Mouse (Mus musculus) brain, adult 2 months (tissue): ENCODE measurements around the gene Rbm12.
A peak's percentile ranks its signal among the peaks of the same experiment; 100 is the strongest.
"Not testable (repeated sequence)": the region's sequence is repeated elsewhere in the genome, so short reads cannot be mapped to it uniquely, and the experiment has no call there.

ENCODE experiments used
- DNase-seq: peaks from one replicate; pipeline ENCODE4 v3.0.0; 2011; ENCODE audit warnings: low read depth, low spot score

Rbm12 gene

DNA sequence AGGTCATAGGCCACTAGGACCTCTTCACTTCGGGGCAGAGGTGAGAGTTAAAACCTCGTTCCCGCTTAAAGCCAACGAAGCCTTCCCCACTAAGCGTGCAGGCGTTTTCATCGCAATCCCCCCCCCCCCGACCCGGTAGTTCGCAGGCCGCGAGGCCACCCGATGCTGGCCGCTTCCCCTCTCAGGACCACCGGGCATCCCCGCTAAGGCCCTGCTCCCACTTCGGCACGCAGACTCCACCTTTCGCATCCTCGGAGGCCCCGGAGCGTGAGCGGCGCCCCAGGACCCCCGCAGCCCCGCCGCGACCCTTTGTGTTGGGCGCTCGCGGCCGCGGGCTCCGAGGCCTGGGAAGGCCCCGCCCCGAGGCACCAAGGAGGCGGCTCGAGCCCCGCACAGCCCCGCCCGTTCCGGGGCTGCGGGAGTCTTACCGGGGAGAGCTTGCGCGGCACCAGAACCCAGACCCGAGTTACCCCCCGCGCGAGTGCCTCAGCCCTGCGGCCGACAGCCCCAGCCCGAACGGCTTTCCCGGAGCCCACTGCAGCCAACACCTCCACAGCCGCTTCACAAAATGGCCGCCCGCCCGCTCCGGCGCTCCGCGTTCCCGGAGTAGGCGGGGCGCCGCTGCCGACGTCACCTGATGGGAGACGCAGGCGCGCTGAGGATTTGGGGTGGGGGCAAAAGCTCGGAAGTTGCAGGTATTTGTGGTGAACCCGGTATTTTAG lies at the start of gene Rbm12, which contains the start of gene Cpne1:
TSS of gene Rbm12 (minus strand) at position 621 of the 722 bp plus-strand sequence.
TSS of gene Cpne1 (minus strand) at position 608 of the 722 bp plus-strand sequence.
- DNase-seq: peak; percentile 93

DNA sequence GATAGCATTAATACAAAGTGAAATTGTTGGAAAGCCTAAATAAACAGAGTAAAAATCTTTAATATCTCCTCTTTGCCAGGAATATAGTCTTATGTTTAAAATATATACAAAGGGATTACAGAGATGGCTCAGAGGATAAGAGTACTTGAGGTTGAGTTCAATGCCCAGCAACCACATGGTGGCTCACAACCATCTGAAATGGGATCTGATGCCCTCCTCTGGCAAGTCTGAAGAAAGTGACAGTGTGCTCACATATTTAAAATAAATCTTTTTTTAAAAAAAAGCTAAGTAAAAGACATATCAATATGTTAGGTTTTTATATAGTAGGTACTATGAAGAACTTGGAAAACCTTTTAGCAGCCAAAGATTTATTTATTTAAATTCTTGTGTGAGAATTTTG lies 39.8 kb upstream of the Rbm12 start:
- DNase-seq: peak; percentile 39

DNA sequence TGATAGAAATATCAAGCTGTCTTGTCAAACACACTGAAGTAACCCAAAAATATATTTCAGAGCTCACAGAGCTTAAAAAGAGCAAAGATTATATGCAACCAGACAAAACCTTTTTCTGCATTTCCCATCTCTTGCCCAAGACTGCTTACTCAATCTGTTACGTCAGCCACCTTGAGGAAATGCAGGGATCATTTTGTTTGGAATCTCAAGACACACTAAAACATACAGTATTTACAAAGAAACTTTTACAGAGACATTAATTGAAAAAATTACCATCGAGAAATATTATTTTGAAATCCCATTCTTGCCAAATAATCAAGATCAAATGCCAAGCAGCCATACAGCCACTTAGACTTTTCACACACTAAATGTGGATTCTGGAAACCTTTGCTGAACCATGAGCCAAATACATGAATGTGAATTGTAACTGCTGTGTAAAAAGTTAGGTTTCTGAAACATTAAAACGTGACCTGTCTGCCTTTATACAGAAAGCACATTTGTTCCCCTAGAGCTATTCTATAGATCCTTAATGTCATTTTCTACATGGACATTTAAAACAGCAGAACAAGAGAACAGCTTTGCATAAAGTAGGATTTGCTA lies 35.6 kb upstream of the Rbm12 start:
- DNase-seq: no peak

DNA sequence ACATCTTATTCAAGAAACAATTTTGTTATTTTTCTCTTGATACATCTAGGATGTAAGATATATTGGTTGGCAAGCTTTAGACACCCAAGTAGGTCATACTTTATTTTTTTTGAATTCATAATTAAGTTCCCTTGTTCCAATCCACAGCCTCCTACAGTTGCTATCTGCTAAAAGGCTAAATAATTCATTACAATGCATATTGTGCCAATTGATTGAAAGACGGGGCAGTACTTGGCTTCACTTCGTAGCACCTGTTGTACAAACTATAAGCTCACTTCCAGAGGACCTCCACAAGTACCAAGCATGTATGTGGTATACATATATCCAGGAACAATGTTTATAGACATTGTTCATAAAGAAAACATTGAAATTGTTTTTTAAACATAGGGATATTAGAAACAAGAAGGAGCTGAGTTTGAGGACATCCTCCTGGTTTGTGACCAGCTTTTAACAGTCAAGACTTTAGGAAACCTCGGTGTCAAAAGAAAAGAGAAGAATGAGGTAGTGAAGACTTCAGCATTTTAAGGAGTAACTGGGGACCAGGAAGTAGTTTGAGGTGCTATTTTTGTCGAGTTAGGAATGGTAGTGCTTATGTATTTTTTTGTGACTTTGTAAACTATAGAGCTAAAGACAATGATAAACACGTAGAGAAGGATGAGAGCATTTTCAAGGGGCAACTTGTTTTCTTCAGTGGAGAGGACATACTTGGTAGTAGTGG lies 34.7 kb upstream of the Rbm12 start:
- no peak for DNase-seq

DNA sequence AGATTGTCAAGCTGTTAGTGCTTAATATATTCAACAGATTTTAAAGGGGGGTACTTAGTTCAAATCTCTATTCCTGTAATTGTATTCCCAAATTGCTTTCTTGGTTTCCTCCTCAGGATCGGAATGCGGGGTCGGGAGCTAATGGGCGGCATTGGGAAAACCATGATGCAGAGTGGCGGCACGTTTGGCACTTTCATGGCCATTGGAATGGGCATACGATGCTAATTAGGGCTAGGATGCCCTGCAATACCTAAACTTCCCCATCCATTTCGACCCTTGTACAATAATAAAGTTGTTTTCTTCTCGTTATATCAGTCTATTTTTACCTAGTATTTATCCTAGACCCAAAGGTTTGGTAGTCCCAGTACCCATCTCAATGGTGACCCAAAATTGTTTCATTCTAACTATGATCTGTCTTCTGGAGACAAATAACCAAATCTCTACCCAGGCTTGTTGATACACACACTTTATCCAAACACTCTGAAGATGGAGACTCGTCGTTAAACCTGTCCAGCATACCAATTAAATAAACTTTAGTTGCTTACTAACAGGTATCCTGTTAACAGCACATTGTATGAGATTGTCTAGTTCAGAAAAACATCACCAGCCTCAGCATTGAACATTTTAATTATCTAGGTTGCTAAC lies 33.8 kb upstream of the Rbm12 start:
- no peak for DNase-seq

DNA sequence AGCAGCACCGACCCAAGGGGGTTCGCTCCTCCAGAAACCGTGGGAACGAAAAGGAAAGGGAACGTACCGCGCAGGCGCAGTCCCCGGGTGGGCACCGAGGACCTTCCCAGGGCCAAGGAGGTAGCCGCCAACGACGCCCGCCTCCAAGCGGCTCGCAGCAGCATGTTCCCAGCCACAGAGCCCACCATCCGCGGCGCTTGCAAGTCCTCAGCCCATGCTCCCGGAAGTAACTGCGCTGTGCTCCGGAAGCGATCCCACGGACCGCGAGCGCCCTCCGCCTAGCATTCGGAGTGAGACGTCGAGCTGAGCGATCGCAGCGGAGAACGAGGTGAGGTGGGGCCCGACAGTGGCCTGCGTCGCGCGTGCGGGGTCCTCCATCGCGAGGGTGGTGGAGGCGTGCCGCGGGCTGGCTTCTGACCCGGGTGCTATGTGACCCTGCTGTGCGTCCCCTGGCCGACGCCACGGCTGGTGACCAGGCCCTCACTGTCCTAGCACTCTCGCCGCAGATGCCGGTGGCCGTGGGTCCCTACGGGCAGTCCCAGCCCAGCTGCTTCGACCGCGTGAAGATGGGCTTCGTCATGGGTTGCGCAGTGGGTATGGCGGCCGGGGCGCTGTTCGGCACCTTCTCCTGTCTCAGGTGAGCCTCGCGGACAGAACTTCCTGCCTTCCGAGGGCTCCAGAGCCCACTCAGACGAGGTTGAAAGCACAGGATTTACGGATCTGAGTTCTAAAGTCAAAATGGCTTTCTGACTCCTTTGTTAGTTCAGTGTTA lies 32.4 kb upstream of the Rbm12 start, which contains the start of the genes Romo1 and Nfs1:
TSS of gene Romo1 (plus strand) at position 87 of the 772 bp plus-strand sequence.
TSS of gene Nfs1 (minus strand) at position 234 of the 772 bp plus-strand sequence.
- DNase-seq: peak; percentile 97

DNA sequence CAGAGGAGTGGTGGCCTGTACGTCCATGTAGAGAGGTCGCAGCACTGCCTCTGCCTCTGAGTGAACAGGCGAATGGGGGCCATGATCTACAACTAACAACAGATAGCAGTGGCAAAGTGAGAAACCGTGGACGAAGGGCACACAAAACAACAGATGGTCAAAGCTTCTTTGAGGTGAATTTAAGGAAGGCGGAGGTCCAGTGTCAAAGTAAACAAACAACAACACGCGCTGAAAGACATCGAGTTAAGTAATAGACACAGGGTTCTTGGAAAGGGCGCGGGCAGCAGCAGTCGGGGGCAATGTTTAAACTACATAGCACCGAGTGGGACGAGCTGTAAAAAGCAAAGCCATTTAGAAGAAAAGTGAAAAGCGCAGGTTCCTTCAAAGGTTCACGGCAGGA lies 31.6 kb upstream of the Rbm12 start:
- DNase-seq: no peak

DNA sequence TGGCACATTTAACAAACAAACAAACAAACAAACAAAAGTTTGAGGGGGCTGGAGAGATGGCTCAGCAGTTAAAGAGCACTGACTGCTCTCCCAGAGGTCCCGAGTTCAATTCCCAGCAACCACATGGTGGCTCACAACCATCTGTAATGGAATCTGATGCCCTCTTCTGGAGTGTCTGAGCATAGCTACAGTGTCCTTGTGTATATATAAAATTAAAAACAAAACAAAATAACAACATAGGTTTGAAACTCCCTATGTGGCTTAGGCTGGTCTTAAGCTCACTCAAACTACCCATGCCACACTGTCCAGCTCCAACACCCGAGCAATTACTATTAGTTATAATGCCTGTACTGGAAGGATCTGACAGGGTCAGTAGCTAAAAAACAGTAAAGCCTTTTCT lies 31.0 kb upstream of the Rbm12 start:
- no peak for DNase-seq

DNA sequence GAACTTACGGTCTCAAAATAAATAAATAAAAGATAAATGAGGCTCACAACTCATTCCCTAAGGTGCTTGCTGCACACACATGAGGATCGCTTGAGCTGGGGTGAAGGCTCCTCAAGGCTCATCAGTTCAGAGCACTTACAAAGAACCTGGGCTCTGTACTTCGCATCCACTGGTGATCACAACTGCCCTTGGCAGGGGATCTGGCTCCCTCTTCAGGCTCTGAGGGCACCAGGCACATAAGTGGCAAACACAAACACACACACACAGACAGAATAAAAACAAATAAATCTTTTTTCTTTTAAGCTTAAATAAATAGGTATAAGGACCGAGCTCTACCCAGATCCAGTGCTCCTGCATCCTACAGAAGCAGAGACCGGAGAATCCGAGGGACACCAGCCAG lies 23.9 kb upstream of the Rbm12 start:
- no peak for DNase-seq

DNA sequence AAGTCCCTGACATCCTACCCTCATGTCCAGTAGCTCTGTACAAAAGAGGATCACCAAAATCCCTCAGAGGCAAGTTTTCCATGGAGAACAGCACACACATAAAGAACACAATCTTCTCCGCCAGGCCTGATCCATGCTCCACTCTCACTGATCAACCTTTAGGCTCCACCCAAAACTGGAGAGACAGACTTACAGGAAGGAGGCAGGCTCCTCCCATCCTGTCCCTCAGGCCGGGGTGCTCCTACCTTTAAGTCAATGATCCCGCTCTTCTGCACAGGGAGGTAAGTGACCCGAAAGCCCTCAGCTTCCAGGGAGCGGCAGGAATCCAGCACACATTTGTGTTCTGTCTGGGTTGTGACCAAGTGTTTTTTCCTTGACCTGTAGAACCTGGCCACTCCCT lies 22.4 kb upstream of the Rbm12 start:
- DNase-seq: no peak

DNA sequence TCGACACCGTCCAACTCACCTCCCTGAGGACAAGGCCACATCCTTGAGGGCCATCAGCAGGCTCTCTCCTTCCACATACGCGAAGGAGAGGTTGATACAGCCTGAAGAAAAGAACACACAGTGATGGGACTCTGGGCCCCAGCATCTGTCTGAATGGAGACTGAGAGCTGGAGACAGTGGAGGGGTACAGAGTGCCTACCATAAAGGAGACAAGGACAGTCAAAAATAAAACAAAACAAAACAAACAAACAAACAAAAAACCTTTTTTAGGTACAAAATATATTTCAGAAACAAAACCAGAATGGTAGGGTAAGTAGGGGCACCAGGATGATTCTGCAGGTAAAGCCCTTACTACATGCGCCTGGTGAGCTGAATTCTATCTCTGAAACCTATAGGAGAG lies 15.2 kb upstream of the Rbm12 start, which contains the start of gene Gm28036:
TSS of gene Gm28036 (minus strand) at position 101 of the 400 bp plus-strand sequence.
- no peak for DNase-seq

DNA sequence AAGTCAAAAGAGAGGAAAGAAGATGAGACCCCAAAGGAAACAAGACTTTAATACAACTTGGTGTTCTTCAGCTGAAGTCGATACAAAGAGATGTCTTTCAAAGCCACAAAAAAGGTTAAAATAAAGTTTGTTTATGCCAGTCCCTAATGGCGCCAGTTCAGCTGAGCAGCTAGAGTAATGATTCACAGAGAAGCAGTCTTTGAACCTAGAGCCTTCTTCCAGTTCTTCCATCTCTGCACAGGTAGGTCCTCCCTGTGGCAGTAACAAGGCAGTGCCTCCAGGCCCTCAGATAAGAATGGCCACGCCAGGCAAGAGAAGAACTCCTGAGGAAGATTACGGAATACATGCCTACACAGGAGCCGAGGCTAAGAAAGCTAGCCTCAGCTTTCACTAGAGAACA lies 12.0 kb upstream of the Rbm12 start:
- no peak for DNase-seq

DNA sequence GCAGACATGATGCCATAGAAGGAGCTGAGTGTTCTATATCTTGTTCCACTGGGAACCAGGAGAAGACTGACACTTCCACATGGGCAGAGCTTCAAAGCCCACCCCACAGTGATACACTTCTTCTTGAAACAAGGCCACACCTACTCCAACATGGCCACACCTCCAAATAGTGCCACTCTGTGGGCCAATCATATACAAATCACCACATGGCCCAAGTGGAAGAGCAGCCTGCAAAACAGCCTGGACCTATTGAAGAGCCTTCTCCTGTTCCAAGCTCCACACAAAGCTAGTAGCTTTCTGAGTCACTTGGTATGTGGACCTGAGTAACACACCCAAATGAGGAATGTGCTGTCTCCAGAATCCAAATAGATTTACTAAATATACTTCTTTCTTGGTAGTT lies 7.8 kb upstream of the Rbm12 start:
- no peak for DNase-seq

DNA sequence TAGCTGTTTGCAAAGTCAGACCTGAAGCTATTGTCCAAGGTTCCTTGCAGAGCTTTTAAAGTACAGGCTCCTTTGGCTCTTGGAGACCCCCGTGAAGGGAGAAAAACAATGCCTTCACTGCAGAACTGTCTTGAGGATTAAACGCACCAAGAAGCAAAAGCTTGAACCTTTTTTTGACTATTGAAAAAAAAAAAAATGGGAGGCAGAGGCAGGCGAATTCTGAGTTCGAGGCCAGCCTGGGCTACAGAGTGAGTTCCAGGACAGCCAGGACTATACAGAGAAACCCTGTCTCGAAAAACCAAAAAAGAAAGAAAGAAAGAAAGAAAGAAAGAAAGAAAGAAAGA lies 274 bp upstream of the Rbm12 start:
- not testable (repeated sequence) for DNase-seq

DNA sequence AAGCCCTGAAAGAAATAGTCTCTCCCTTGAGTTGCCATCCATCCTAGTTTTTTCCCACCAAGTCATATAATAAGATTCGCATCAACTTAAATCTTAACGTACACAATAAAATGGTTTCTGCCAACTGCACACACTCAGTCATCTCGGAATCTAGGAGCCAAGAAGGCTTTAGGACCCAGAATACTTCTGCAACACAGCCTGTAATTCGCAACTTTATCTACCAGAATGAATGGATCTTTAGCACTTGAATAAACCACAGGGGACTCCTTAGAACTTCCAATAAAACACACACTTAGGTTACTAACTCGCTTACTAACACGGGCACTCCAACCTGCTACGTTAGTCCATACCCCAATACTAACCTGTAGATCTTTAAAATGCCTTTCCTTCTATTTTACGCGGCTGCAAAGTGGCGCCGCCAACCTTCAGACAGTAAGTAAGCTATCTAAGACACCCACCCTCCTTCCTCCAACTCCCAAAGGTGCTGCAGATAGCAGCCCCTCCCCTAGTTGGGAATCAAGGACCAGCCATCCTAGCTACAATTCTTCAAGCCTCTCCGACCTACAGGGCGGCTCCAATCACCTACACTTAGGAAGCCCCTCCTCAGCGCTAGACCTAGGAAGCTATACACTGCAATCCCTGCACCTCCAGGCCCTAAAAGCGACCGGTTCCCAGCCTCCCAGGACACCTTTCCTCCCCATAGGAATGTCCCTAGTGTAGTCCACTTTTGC lies 986 bp downstream of the Rbm12 start:
- peak; percentile 56 for DNase-seq

DNA sequence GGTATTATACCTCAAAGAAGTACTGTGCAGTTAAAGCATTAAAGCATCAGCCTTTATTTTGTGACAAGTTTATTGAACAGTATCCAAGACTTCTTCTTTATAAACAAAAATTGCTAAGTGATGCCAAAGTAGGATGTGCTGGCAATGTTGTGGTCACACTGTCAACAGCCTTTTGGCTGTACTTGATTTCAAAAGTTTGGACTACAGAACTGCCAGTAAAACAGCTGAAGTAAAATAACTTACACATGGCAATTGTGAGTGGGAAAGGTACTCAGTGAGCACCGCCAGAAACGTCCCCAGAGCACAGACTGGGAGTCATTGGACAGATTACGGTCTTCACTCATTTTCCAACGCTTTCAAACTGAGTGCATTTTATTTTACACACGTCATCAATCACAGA lies 19.9 kb downstream of the Rbm12 start:
- no peak for DNase-seq

DNA sequence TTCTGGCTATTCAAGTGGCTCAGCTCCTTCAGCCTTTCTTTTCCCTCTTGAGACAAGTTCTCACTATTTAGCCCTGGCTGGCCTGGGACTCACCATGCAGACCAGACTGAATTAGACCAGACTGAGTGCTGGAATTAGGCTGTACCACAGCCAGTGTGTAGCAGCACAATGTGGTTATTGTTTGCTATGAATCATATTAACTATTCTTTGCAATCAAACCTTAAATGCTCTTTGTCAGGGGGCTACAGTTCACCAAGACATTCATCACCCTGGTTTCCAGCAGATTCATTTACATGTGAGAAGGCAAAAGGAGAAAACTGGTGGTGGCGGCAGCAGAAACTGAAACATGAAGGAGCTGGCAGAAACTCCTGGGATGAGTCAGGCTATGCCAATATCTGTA lies 22.0 kb downstream of the Rbm12 start:
- DNase-seq: peak; percentile 59

DNA sequence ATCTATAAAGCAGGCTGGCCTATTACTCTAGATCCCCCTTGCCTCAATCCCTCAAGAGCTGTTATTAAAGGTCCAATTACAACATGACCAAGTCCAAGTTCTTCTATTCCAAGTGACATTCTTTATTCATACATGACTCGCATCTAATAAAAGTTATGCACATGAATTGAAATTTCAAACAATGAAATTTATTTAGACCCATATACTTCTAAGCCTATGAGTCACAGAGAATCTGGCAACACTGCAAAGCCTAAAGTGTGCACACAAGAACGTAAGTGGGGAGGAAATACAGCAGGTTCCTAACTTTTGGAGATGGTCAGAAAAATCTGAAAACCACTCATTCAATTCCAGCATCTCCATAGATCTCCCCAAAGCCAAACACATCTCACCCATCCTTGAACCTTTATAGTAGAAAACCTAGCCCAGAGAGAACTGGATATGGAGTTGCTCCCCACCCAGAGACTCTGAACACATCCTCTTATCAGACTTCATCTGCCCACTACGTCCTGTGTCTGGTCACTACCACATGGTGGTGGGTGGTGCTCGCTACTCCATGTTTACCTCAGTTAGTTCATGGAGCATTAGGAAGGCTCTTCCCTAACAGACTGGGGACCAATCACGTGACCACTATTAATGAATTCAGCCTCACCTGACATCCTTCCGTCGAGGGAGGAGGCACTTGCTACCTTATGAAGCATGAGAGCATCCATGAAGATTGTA lies 24.2 kb downstream of the Rbm12 start:
- no peak for DNase-seq

DNA sequence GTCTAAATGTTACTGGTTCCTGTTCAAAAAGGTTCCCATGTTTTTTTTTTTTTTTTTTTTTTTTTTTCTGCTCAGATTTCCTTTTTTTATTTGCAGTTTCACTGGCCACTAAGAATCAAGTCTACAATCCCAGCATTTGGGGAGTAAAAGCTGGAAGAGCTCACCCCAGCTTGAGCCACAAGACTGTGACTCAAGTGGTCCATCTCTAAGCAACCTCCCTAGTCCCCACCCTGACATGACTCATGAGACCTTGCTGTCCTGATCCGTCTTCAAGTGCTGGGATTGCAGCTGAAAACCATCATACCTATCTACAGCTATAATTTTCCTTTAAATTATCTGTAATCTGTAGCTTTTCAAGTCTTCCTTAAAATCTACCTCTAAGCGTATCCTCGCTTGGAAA lies 27.2 kb downstream of the Rbm12 start:
- no peak for DNase-seq

DNA sequence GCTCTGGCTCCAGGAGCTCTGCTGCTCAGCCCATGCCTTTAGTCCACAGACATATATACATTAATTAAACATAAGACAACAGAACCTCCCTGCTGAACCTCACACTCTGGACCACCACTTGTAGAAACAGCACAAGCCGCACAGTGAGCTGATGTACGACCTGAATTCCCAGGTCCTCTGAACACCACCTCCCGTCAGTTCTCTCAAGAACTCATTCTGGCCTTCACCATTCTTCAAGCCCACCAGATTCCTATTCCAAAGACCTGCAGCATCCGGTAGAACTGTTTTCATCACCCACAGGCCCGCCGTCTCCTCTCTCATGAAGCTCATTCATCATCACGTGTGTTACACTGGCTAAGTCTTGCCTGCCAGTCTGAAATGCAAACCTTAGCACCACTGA lies 31.4 kb downstream of the Rbm12 start:
- DNase-seq: no peak
